Mouse (Mus musculus) stomach, postnatal 0 days (tissue): ENCODE measurements around the gene Mfsd6. TPM values are rescaled to one million over a fixed set of nuclear protein-coding genes. Genes with fewer than 3 reads are reported as not detected.

Source experiments
- ATAC-seq: fragments of 200-750 bp; cut with Nextera tagmentation; 2 replicates; pipeline ENCODE4 v1.8.0; 2017; ENCODE audit not compliant: low FRiP score, low TSS enrichment
- DNase-seq: peaks from one replicate; pipeline ENCODE4 v3.0.0-alpha.2; 2016; ENCODE audit warnings: low spot score
- H3K27ac ChIP-seq: fragments of 300-500 bp; sonication (generic); replicated peaks from 2 replicates; pipeline ENCODE4 v1.5.1; 2014; ENCODE audit warnings: mild to moderate bottlenecking, control low read depth
- H3K27me3 ChIP-seq: fragments of 300-500 bp; sonication (generic); 2 replicates; pipeline ENCODE4 v1.6.1; 2014; ENCODE audit warnings: low read length; ENCODE audit not compliant: control insufficient read depth, insufficient read depth
- H3K36me3 ChIP-seq: fragments of 300-500 bp; sonication (generic); 2 replicates; pipeline ENCODE4 v1.6.1; 2014; ENCODE audit warnings: low read length, mixed read lengths; ENCODE audit not compliant: control insufficient read depth, insufficient read depth
- H3K4me1 ChIP-seq: fragments of 300-500 bp; sonication (generic); replicated peaks from 2 replicates; pipeline ENCODE4 v1.6.1; 2014; ENCODE audit warnings: antibody characterized with exemption; ENCODE audit not compliant: control insufficient read depth, insufficient read depth
- H3K4me2 ChIP-seq: fragments of 300-500 bp; sonication (generic); replicated peaks from 2 replicates; pipeline ENCODE4 v1.6.1; 2014; ENCODE audit warnings: low read depth, mild to moderate bottlenecking, control low read depth, moderate library complexity
- H3K4me3 ChIP-seq: fragments of 300-500 bp; sonication (generic); 2 replicates; pipeline ENCODE4 v1.5.1; 2014; ENCODE audit warnings: low read depth, low read length, control low read depth
- H3K9ac ChIP-seq: fragments of 300-500 bp; sonication (generic); 2 replicates; pipeline ENCODE4 v1.6.1; 2014; ENCODE audit warnings: mild to moderate bottlenecking, low read length, control low read depth, mixed read lengths
- H3K9me3 ChIP-seq: fragments of 300-500 bp; sonication (generic); 2 replicates; pipeline ENCODE4 v1.6.1; 2016; ENCODE audit warnings: low read length; ENCODE audit not compliant: control insufficient read depth
- CTCF ChIP-seq: IDR thresholded peaks from 2 replicates; pipeline ENCODE4 v1.5.1; 2016; ENCODE audit warnings: antibody characterized with exemption, low read depth, mild to moderate bottlenecking, moderate library complexity
- EP300 ChIP-seq: optimal IDR thresholded peaks from 2 replicates; pipeline ENCODE3; 2016; ENCODE audit warnings: antibody characterized with exemption
- WGBS: fragments of 180-500 bp; shearing (Covaris S2); extraction: QIAGEN DNeasy Blood & Tissue Kit; methylation state at CpG from one replicate; pipeline ENCODE4 v1.1.7; 2014; 5-methylcytosine and 5-hydroxymethylcytosine counted together
- polyA plus RNA-seq: library from polyadenylated mRNA; unstranded; fragments of >200 nt; fragmentation: Nextera tagmentation; extraction: Ambion mirVana; gene quantifications from 2 replicates; pipeline ENCODE4 v1.2.1, GENCODE M21; 2015

The Mfsd6 gene
- polyA plus RNA-seq, 1 experiment from 2014 or later: 6.3 TPM

- DNase-seq (no peak), ATAC-seq (peak; percentile 78)
- H3K27me3 ChIP-seq: no peaks in the 10 kb centered on the region
Observed at GRCm38 (mm10) chr1:52630937-52631299, 96.3 kb downstream of the Mfsd6 start.

GRCm38 (mm10) chr1:52630248-52630936, 96.9 kb downstream of the Mfsd6 start, which contains the start of gene Nemp2:
Gene Nemp2, plus strand, starts transcription at chr1:52630703.
- DNase-seq (peak; percentile 93), ATAC-seq (peak; percentile 95)
- Histone ChIP-seq H3K9ac (peak within 1 kb of the TSS; percentile 78), H3K27ac (peak within 1 kb of the TSS; percentile 78), H3K9me3 (no peaks in the 10 kb centered on the region), H3K27me3 (no peaks in the 10 kb centered on the region), H3K36me3 (no peaks in the 10 kb centered on the region), H3K4me2 (peak within 1 kb of the TSS; percentile 55), H3K4me1 (no peaks in the 10 kb centered on the region), H3K4me3 (peak within 1 kb of the TSS; percentile 95)
- WGBS: under 1% methylated on average over 39 of the region's 44 CpGs
- peak; percentile 92 for TF ChIP-seq CTCF
- no peak for TF ChIP-seq EP300

More at GRCm38 (mm10) chr1:52630937-52631299, 96.3 kb downstream of the Mfsd6 start:
- WGBS: 0% methylated on average over 6 of the region's 6 CpGs
- TF ChIP-seq CTCF (no peak), EP300 (no peak)
- peak overlapping the region; percentile 55 for H3K4me2 ChIP-seq
- no peaks in the 10 kb centered on the region for H3K36me3 ChIP-seq
- H3K9me3 ChIP-seq: no peaks in the 10 kb centered on the region
- H3K4me3 ChIP-seq: peak overlapping the region; percentile 95
- H3K9ac ChIP-seq: peak overlapping the region; percentile 78
- H3K27ac ChIP-seq: peak overlapping the region; percentile 78
- H3K4me1 ChIP-seq: no peaks in the 10 kb centered on the region

GRCm38 (mm10) chr1:52620442-52620841, 106.8 kb downstream of the Mfsd6 start:
- Histone ChIP-seq H3K9ac (no peak overlapping the region), H3K4me1 (no peaks in the 10 kb centered on the region), H3K27ac (no peak overlapping the region), H3K4me2 (no peak overlapping the region), H3K4me3 (no peak overlapping the region), H3K9me3 (no peaks in the 10 kb centered on the region), H3K36me3 (no peaks in the 10 kb centered on the region), H3K27me3 (no peaks in the 10 kb centered on the region)
- DNase-seq: no peak
- TF ChIP-seq EP300 (no peak), CTCF (no peak)
- ATAC-seq: no peak

- Histone ChIP-seq H3K4me3 (no peak overlapping the region), H3K4me2 (no peak overlapping the region), H3K36me3 (no peaks in the 10 kb centered on the region), H3K9ac (no peak overlapping the region), H3K27me3 (no peaks in the 10 kb centered on the region), H3K27ac (no peak overlapping the region), H3K9me3 (no peaks in the 10 kb centered on the region), H3K4me1 (no peaks in the 10 kb centered on the region)
- WGBS: 15% methylated on average over 1 of the region's 1 CpGs
- no peak for TF ChIP-seq CTCF
- no peak for TF ChIP-seq EP300
- ATAC-seq: no peak
- no peak for DNase-seq
Observed at GRCm38 (mm10) chr1:52618217-52618616, 109.0 kb downstream of the Mfsd6 start.

GRCm38 (mm10) chr1:52608486-52608885, 118.8 kb downstream of the Mfsd6 start:
- Histone ChIP-seq H3K9me3 (no peaks in the 10 kb centered on the region), H3K9ac (no peak overlapping the region), H3K4me1 (no peaks in the 10 kb centered on the region), H3K27ac (no peak overlapping the region), H3K36me3 (no peaks in the 10 kb centered on the region), H3K4me2 (no peak overlapping the region), H3K27me3 (no peaks in the 10 kb centered on the region), H3K4me3 (no peak overlapping the region)
- no peak for TF ChIP-seq CTCF
- TF ChIP-seq EP300: no peak
- WGBS: 85% methylated on average over 4 of the region's 4 CpGs
- no peak for DNase-seq
- ATAC-seq: no peak

GRCm38 (mm10) chr1:52607700-52608099, 119.6 kb downstream of the Mfsd6 start:
- no peak for ATAC-seq
- H3K27ac ChIP-seq: no peak overlapping the region
- no peaks in the 10 kb centered on the region for H3K27me3 ChIP-seq
- H3K9me3 ChIP-seq: no peaks in the 10 kb centered on the region
- no peak for DNase-seq
- H3K4me3 ChIP-seq: no peak overlapping the region
- TF ChIP-seq EP300: no peak
- no peak for TF ChIP-seq CTCF
- no peaks in the 10 kb centered on the region for H3K4me1 ChIP-seq
- no peak overlapping the region for H3K9ac ChIP-seq
- no peak overlapping the region for H3K4me2 ChIP-seq
- WGBS: 63% methylated on average over 1 of the region's 1 CpGs
- H3K36me3 ChIP-seq: no peaks in the 10 kb centered on the region

Other genes starting within 250 kb of the Mfsd6 start
- 13.5 and 14.5 TPM in 2 replicates for gene Nab1, start 226.8 kb downstream of the Mfsd6 start, polyA plus RNA-seq
- gene Nemp2, start 96.8 kb downstream of the Mfsd6 start, polyA plus RNA-seq: 2.4 and 2.9 TPM in 2 replicates
- 6.1 and 8.1 TPM in 2 replicates for gene Inpp1, start 90.2 kb upstream of the Mfsd6 start, polyA plus RNA-seq
- 21.3 and 22.9 TPM in 2 replicates for gene Hibch, start 117.5 kb upstream of the Mfsd6 start, polyA plus RNA-seq